Mouse (Mus musculus): Measurements from ENCODE around the gene Golga5.

GRCm38 (mm10) chr12:102545122-102545521 lies 76.2 kb downstream of the Golga5 start:
- TF ChIP-seq CTCF (conservative IDR thresholded peaks at IDR 0.05; ENCODE audit: low read length) (no peak), NANOG (IDR thresholded peaks at IDR 0.05; ENCODE audit: borderline replicate concordance, low read length) (peak; percentile 47; the same call in 1 of the 2 replicates), POU5F1 (IDR thresholded peaks at IDR 0.05; ENCODE audit: borderline replicate concordance, low read length) (no peak)
